Mouse (Mus musculus): ENCODE measurements around the gene Insr. TPM values are rescaled to one million over a fixed set of nuclear protein-coding genes. Genes with fewer than 3 reads are reported as not detected.

The Insr gene
- polyA plus RNA-seq, 1 experiment = 24.6 TPM

DNA sequence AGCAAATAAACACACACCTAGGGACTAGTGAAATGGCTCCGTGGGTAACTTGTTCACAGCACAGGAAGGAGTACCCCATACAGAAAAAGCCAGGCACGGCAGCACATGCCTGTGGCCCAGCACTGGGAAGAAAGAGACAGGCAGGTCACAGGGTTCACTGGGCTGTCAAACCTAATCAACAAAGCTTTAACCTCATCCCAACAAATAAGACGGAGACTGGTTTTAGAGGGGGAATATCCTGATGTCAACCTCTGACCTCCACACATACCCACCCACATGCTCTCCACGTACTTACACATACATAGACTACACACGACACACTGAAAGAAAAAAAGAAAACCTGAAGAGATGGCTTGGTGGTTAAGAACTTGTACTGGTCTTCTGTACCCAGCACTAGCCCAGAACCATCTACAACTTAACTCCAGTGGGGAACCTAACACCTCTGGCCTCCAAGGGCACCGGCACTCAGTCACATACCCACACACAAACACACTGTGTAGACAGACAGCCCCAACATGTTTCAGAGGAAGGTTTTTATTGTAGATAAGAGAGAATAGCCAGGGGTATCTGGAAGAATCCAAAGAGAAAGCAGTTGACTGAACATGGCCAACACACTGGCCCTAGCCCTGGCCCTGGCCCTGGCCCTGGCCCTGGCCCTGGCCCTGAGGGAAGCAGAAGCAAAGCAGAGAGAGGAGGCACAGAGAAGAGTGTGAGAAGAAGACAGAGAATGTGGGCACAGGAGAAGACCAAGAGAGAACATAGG is 12.6 kb downstream of the Insr start:
- whole genome bisulfite sequencing = 79% methylated on average over 6 of the region's 6 CpGs
- Histone ChIP-seq H3K4me1 (ENCODE audit: control insufficient read depth, insufficient read depth, low read length) (no peaks in the 10 kb centered on the region), H3K27ac (ENCODE audit: control insufficient read depth, insufficient read depth, low read depth, low read length, poor library complexity) (no peak overlapping the region), H3K4me3 (replicated peaks; ENCODE audit: control insufficient read depth, low read depth, low read length) (no peak overlapping the region)
- TF ChIP-seq POLR2A (IDR thresholded peaks at IDR 0.05; ENCODE audit: borderline replicate concordance, control insufficient read depth, low read depth, low read length) (no peak), CTCF (IDR thresholded peaks at IDR 0.05; ENCODE audit: control insufficient read depth, insufficient read depth, low read length) (no peak)

DNA sequence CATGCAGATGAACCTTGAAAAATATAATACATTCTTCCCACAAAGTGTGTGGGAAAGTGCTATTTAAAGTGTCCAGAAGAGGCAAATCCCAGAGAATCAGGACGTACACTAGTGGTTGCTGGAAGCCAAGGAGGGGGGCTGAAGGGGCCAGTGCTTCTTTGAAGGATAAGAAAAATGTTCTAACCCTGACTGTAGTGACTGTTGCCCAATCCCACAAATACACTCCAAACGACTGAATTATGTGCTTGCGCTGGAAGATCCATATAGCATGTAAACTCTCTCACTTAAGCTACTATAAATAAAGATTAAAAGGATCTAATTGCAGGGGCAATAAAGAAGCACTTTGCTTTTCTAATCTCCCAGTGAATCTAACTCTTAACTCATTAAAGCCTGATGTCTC is 14.2 kb downstream of the Insr start:
- no peak overlapping the region for H3K27ac ChIP-seq (ENCODE audit: control insufficient read depth, insufficient read depth, low read depth, low read length, poor library complexity)
- WGBS = 71% methylated on average over 3 of the region's 3 CpGs
- no peak for TF ChIP-seq CTCF (IDR thresholded peaks at IDR 0.05; ENCODE audit: control insufficient read depth, insufficient read depth, low read length)
- no peak for TF ChIP-seq POLR2A (IDR thresholded peaks at IDR 0.05; ENCODE audit: borderline replicate concordance, control insufficient read depth, low read depth, low read length)
- peaks cover 3% of the 10 kb centered on the region; the same call in 1 of the 2 replicates for H3K4me1 ChIP-seq (ENCODE audit: control insufficient read depth, insufficient read depth, low read length)
- H3K4me3 ChIP-seq (replicated peaks; ENCODE audit: control insufficient read depth, low read depth, low read length) = no peak overlapping the region

GRCm38 (mm10) chr8:3262779-3263178 is 16.6 kb downstream of the Insr start:
- peaks cover 3% of the 10 kb centered on the region; the same call in 1 of the 2 replicates for H3K4me1 ChIP-seq (ENCODE audit: control insufficient read depth, insufficient read depth, low read length)
- H3K4me3 ChIP-seq (replicated peaks; ENCODE audit: control insufficient read depth, low read depth, low read length) = no peak overlapping the region
- TF ChIP-seq POLR2A (IDR thresholded peaks at IDR 0.05; ENCODE audit: borderline replicate concordance, control insufficient read depth, low read depth, low read length) (no peak), CTCF (IDR thresholded peaks at IDR 0.05; ENCODE audit: control insufficient read depth, insufficient read depth, low read length) (no peak)
- WGBS = 35% methylated on average over 3 of the region's 3 CpGs
- H3K27ac ChIP-seq (ENCODE audit: control insufficient read depth, insufficient read depth, low read depth, low read length, poor library complexity) = no peak overlapping the region

- 66% methylated on average over 5 of the region's 5 CpGs for WGBS
- TF ChIP-seq CTCF (IDR thresholded peaks at IDR 0.05; ENCODE audit: control insufficient read depth, insufficient read depth, low read length) = no peak
- no peak for TF ChIP-seq POLR2A (IDR thresholded peaks at IDR 0.05; ENCODE audit: borderline replicate concordance, control insufficient read depth, low read depth, low read length)
- Histone ChIP-seq H3K4me3 (replicated peaks; ENCODE audit: control insufficient read depth, low read depth, low read length) (no peak overlapping the region), H3K27ac (ENCODE audit: control insufficient read depth, insufficient read depth, low read depth, low read length, poor library complexity) (no peak overlapping the region), H3K4me1 (ENCODE audit: control insufficient read depth, insufficient read depth, low read length) (peaks cover 3% of the 10 kb centered on the region; the same call in 1 of the 2 replicates)
Measured at GRCm38 (mm10) chr8:3261101-3261500, 18.3 kb downstream of the Insr start.

- 16% methylated on average over 9 of the region's 9 CpGs for WGBS
- TF ChIP-seq CTCF (IDR thresholded peaks at IDR 0.05; ENCODE audit: control insufficient read depth, insufficient read depth, low read length) (no peak), POLR2A (IDR thresholded peaks at IDR 0.05; ENCODE audit: borderline replicate concordance, control insufficient read depth, low read depth, low read length) (no peak)
- Histone ChIP-seq H3K4me3 (replicated peaks; ENCODE audit: control insufficient read depth, low read depth, low read length) (no peak overlapping the region), H3K27ac (ENCODE audit: control insufficient read depth, insufficient read depth, low read depth, low read length, poor library complexity) (no peak overlapping the region), H3K4me1 (ENCODE audit: control insufficient read depth, insufficient read depth, low read length) (peaks cover 3% of the 10 kb centered on the region; the same call in 1 of the 2 replicates)
Measured at GRCm38 (mm10) chr8:3260127-3260811, 19.1 kb downstream of the Insr start.

GRCm38 (mm10) chr8:3256147-3256940 is 23.1 kb downstream of the Insr start:
- TF ChIP-seq POLR2A (IDR thresholded peaks at IDR 0.05; ENCODE audit: borderline replicate concordance, control insufficient read depth, low read depth, low read length) = no peak
- no peak for TF ChIP-seq CTCF (IDR thresholded peaks at IDR 0.05; ENCODE audit: control insufficient read depth, insufficient read depth, low read length)
- H3K4me3 ChIP-seq (replicated peaks; ENCODE audit: control insufficient read depth, low read depth, low read length) = no peak overlapping the region
- WGBS = 86% methylated on average over 5 of the region's 5 CpGs
- peaks cover 3% of the 10 kb centered on the region; the same call in 1 of the 2 replicates for H3K4me1 ChIP-seq (ENCODE audit: control insufficient read depth, insufficient read depth, low read length)
- H3K27ac ChIP-seq (ENCODE audit: control insufficient read depth, insufficient read depth, low read depth, low read length, poor library complexity) = no peak overlapping the region

DNA sequence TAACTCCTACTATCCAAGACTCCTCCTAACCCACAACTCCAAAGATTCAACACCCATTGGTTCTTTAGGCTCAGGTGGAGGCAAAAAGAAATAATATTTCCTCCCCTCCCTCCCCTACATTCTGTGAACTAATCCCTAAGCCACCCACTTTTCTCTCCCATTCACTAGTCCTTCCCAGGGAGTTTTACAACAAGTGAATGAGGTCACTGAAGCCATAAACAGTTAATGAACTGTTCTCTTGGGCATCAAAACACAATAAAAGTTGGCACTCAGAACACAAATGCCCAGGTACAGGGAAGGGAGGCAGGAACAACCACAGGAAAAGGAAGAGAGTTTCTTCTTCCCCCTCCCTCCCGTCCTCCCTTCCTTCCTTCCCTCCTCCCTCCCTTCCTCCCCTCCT is 24.1 kb downstream of the Insr start:
- no peak for TF ChIP-seq CTCF (IDR thresholded peaks at IDR 0.05; ENCODE audit: control insufficient read depth, insufficient read depth, low read length)
- no peak for TF ChIP-seq POLR2A (IDR thresholded peaks at IDR 0.05; ENCODE audit: borderline replicate concordance, control insufficient read depth, low read depth, low read length)
- Histone ChIP-seq H3K27ac (ENCODE audit: control insufficient read depth, insufficient read depth, low read depth, low read length, poor library complexity) (no peak overlapping the region), H3K4me3 (replicated peaks; ENCODE audit: control insufficient read depth, low read depth, low read length) (no peak overlapping the region), H3K4me1 (ENCODE audit: control insufficient read depth, insufficient read depth, low read length) (peaks cover 2% of the 10 kb centered on the region; the same call in 1 of the 2 replicates)
- 27% methylated on average over 1 of the region's 1 CpGs for WGBS

GRCm38 (mm10) chr8:3253179-3253578 is 26.2 kb downstream of the Insr start:
- TF ChIP-seq CTCF (IDR thresholded peaks at IDR 0.05; ENCODE audit: control insufficient read depth, insufficient read depth, low read length) (no peak), POLR2A (IDR thresholded peaks at IDR 0.05; ENCODE audit: borderline replicate concordance, control insufficient read depth, low read depth, low read length) (no peak)
- Histone ChIP-seq H3K4me1 (ENCODE audit: control insufficient read depth, insufficient read depth, low read length) (peaks cover 6% of the 10 kb centered on the region), H3K4me3 (replicated peaks; ENCODE audit: control insufficient read depth, low read depth, low read length) (no peak overlapping the region), H3K27ac (ENCODE audit: control insufficient read depth, insufficient read depth, low read depth, low read length, poor library complexity) (no peak overlapping the region)
- 34% methylated on average over 4 of the region's 4 CpGs for WGBS

Measured in bone marrow, adult 2 months (tissue).